Mouse (Mus musculus): ENCODE results near the gene Gm15557. TPM values are rescaled to one million over a fixed set of nuclear protein-coding genes. Genes with fewer than 3 reads are reported as not detected.

The Gm15557 gene
- polyA plus RNA-seq, 1 experiment: not detected

DNA sequence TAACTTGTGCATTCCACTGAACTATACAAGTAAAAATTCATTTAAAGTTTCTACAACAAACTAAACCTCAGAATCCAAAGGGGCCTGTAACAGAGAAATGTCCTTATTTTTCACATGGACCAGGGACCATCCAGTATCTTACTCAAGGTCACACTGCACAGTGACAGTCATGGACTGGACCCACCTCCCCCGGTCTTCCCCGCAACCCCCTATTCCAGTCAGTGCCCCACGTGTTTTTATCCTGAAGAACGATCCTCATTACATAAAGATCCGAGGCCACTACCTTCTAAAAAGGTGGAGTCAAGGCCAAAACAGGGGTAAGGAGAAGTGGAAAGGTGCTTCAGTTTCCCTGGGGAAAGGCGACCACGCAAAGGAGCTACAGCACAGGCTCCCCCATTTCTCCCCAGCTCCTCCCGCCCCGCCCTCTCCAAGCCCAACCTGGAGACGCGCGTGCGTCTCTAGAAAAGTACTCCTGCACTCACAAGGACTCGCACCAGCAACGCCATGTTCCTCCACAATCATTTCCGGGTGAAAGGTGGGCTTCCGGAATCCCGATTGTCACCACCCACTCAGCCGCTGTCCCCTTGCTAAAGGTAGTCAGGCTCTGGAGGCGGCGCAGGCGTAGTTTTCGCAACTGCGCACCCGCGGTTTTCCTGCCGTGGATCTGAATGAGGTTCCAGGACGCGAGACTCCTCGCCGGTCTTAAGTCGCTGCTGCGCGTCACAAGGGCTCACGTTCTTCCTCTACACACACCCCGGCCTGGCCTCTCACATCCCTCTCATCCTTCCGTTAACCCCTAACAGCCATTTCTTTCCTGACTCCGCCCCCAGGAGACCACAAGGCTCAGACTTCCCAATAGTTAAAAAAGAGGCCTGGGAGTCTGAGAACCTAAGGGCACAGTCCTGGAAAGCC is 10.7 kb upstream of the Gm15557 start, which contains the start of gene Uqcc1:
Gene Uqcc1 (minus strand): TSS at position 780 of the 912 bp plus-strand sequence.
- TF ChIP-seq CTCF (IDR thresholded peaks at IDR 0.05; ENCODE audit: insufficient read depth, low read length) (no peak), POLR2A (IDR thresholded peaks at IDR 0.05; ENCODE audit: borderline replicate concordance, extremely low read depth, low read depth, low read length) (peak; percentile 85; the same call in 1 of the 2 replicates)
- WGBS: under 1% methylated on average over 38 of the region's 38 CpGs
- peak; percentile 87 for DNase-seq
- peaks cover 6% of the 10 kb centered on the region; the same call in 1 of the 2 replicates for H3K4me1 ChIP-seq (ENCODE audit: control insufficient read depth, insufficient read depth, low read length)
- peak within 1 kb of the TSS; percentile 81 for H3K4me3 ChIP-seq (replicated peaks; ENCODE audit: extremely low read depth, low read depth, low read length)

GRCm38 (mm10) chr2:155939897-155940529 is 515 bp upstream of the Gm15557 start:
- DNase-seq: no peak
- 43% methylated on average over 7 of the region's 7 CpGs for WGBS
- TF ChIP-seq POLR2A (IDR thresholded peaks at IDR 0.05; ENCODE audit: borderline replicate concordance, extremely low read depth, low read depth, low read length): no peak
- TF ChIP-seq CTCF (IDR thresholded peaks at IDR 0.05; ENCODE audit: insufficient read depth, low read length): no peak
- H3K4me3 ChIP-seq (replicated peaks; ENCODE audit: extremely low read depth, low read depth, low read length): no peak overlapping the region
- no peaks in the 10 kb centered on the region for H3K4me1 ChIP-seq (ENCODE audit: control insufficient read depth, insufficient read depth, low read length)

DNA sequence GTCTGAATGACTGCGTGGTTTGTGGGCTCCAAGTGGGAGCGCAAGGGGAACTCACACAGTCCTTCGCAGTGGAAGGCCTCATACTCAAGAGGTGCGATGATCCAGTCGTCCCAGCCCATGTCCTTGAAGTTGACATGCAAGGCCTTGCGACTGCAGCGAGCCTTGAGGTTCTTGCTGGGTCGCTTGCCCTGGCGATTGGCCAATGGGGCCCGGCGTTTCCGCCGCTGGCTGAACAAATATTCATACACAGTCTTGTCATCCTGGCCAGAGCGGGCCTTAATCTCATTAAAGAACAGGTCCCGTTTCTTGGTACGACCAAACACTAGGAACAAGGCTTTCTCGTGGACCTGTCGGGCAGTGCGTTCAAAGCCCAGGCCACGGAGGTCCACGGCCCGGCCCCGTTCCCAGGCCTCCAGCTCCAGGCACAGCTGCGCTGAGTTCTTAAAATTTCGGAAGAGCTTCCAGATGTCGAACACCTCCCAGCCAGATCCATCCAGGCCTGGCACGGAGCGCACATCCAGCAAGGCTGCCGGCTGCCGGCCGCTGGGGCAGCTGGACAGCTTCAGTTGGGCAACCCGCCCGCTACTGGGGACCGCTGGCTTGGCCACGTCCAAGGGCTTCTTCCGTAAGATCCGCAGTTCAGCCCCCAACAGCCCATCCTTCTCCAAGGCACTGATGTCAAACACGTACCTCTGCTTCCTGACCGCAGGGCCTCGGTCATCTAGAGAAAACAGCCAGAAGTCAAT is 1.3 kb downstream of the Gm15557 start:
- no peak overlapping the region for H3K4me3 ChIP-seq (replicated peaks; ENCODE audit: extremely low read depth, low read depth, low read length)
- WGBS: 73% methylated on average over 40 of the region's 40 CpGs
- no peaks in the 10 kb centered on the region for H3K4me1 ChIP-seq (ENCODE audit: control insufficient read depth, insufficient read depth, low read length)
- TF ChIP-seq POLR2A (IDR thresholded peaks at IDR 0.05; ENCODE audit: borderline replicate concordance, extremely low read depth, low read depth, low read length): no peak
- no peak for TF ChIP-seq CTCF (IDR thresholded peaks at IDR 0.05; ENCODE audit: insufficient read depth, low read length)
- no peak for DNase-seq

DNA sequence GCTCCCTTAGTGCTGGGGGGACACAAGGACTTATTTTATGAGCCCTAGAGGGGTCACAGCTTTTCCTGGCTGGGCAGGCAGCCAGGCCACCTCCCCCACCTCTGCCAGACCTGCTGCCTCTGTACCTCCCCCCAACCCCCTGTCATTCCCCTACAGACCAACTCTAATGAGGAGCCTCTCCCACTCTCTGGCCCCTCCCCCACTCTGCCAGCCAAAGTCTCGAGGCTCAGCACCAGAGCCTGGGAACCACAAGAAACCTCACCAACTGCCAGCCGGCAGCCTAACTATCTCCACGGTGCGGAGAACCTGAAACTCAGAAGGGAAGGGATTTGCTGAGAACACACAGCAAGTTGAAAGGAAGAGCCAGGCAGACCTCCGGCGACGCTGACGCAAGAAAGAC is 2.9 kb downstream of the Gm15557 start:
- 22% methylated on average over 8 of the region's 8 CpGs for WGBS
- DNase-seq: no peak
- TF ChIP-seq CTCF (IDR thresholded peaks at IDR 0.05; ENCODE audit: insufficient read depth, low read length) (no peak), POLR2A (IDR thresholded peaks at IDR 0.05; ENCODE audit: borderline replicate concordance, extremely low read depth, low read depth, low read length) (no peak)
- no peaks in the 10 kb centered on the region for H3K4me1 ChIP-seq (ENCODE audit: control insufficient read depth, insufficient read depth, low read length)
- H3K4me3 ChIP-seq (replicated peaks; ENCODE audit: extremely low read depth, low read depth, low read length): no peak overlapping the region

DNA sequence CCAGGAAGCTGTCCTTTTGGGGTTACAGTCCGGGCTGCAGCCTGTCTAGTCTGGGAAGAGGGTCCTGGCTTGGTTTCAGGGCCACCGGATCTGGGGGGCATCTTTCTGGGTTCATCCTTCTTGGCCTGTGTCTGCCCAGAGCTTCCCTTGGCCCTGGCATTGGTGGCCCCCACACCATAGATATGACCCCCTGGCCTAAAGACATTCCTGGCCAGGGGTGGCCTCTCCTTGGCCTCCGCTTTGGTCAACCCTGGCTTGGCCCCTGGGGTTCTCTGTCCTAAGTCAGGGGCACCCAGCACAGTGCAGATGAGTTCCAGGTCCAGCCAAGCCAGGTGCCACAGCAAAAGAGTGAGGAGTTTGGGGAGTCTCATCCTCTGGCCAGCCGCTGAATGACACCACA is 4.2 kb downstream of the Gm15557 start:
- no peak overlapping the region for H3K4me3 ChIP-seq (replicated peaks; ENCODE audit: extremely low read depth, low read depth, low read length)
- DNase-seq: no peak
- WGBS: 81% methylated on average over 4 of the region's 4 CpGs
- H3K4me1 ChIP-seq (ENCODE audit: control insufficient read depth, insufficient read depth, low read length): no peaks in the 10 kb centered on the region
- TF ChIP-seq CTCF (IDR thresholded peaks at IDR 0.05; ENCODE audit: insufficient read depth, low read length) (no peak), POLR2A (IDR thresholded peaks at IDR 0.05; ENCODE audit: borderline replicate concordance, extremely low read depth, low read depth, low read length) (no peak)

GRCm38 (mm10) chr2:155945124-155945523 is 4.6 kb downstream of the Gm15557 start, which contains the start of gene Gdf5:
Gene Gdf5, minus strand, starts transcription at chr2:155945367.
- Histone ChIP-seq H3K4me1 (ENCODE audit: control insufficient read depth, insufficient read depth, low read length) (no peaks in the 10 kb centered on the region), H3K4me3 (replicated peaks; ENCODE audit: extremely low read depth, low read depth, low read length) (no peak within 1 kb of the TSS)
- DNase-seq: no peak
- 36% methylated on average over 13 of the region's 13 CpGs for WGBS
- TF ChIP-seq CTCF (IDR thresholded peaks at IDR 0.05; ENCODE audit: insufficient read depth, low read length): no peak
- no peak for TF ChIP-seq POLR2A (IDR thresholded peaks at IDR 0.05; ENCODE audit: borderline replicate concordance, extremely low read depth, low read depth, low read length)

- 69% methylated on average over 5 of the region's 5 CpGs for WGBS
- Histone ChIP-seq H3K4me1 (ENCODE audit: control insufficient read depth, insufficient read depth, low read length) (no peaks in the 10 kb centered on the region), H3K4me3 (replicated peaks; ENCODE audit: extremely low read depth, low read depth, low read length) (no peak overlapping the region)
- no peak for TF ChIP-seq POLR2A (IDR thresholded peaks at IDR 0.05; ENCODE audit: borderline replicate concordance, extremely low read depth, low read depth, low read length)
- no peak for TF ChIP-seq CTCF (IDR thresholded peaks at IDR 0.05; ENCODE audit: insufficient read depth, low read length)
- no peak for DNase-seq
Observed at GRCm38 (mm10) chr2:155945580-155945979, 5.1 kb downstream of the Gm15557 start.

- DNase-seq: peak; percentile 71
- H3K4me3 ChIP-seq (replicated peaks; ENCODE audit: extremely low read depth, low read depth, low read length): no peak overlapping the region
- TF ChIP-seq POLR2A (IDR thresholded peaks at IDR 0.05; ENCODE audit: borderline replicate concordance, extremely low read depth, low read depth, low read length): no peak
- TF ChIP-seq CTCF (IDR thresholded peaks at IDR 0.05; ENCODE audit: insufficient read depth, low read length): peak; percentile 75
- H3K4me1 ChIP-seq (ENCODE audit: control insufficient read depth, insufficient read depth, low read length): no peaks in the 10 kb centered on the region
- WGBS: 4% methylated on average over 7 of the region's 7 CpGs
Observed at GRCm38 (mm10) chr2:155946069-155946468, 5.5 kb downstream of the Gm15557 start.

- TF ChIP-seq POLR2A (IDR thresholded peaks at IDR 0.05; ENCODE audit: borderline replicate concordance, extremely low read depth, low read depth, low read length) (no peak), CTCF (IDR thresholded peaks at IDR 0.05; ENCODE audit: insufficient read depth, low read length) (no peak)
- Histone ChIP-seq H3K4me3 (replicated peaks; ENCODE audit: extremely low read depth, low read depth, low read length) (no peak overlapping the region), H3K4me1 (ENCODE audit: control insufficient read depth, insufficient read depth, low read length) (no peaks in the 10 kb centered on the region)
- WGBS: 40% methylated on average over 4 of the region's 4 CpGs
- DNase-seq: no peak
Observed at GRCm38 (mm10) chr2:155946499-155946898, 6.0 kb downstream of the Gm15557 start.
